ENCODE assay signal across 8 mouse cellular contexts in the genomic region with DNA sequence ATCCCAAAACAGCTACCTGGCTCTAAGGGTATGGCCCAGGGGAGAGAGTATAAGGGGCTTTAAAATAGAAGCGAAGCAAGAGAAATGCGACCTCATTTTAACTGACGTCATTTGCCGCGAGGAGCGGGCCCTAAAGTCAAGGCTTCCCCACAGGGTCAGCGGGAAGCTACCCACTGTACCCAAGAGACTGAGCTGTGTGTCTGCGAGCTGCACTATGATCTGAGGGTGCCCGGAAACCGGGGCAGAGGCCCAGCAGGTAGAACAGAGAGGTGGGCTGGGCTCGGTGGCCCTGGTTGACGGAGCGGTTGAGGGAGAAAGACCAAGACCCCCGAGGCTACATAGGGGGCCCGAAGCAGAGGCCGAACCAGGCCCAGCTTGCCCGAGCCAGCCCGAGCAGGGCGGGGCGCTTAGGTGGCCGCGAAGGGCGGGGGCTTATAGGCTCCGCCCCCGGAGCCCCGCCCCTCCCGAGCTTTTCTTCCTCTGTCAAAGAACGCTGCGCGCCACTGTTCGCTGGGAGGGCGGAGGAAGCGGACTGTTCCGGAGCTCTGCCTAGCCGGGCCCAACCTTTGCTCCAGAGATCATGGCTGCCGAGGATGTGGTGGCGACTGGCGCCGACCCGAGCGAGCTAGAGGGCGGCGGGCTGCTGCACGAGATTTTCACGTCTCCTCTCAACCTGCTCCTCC. TPM values are rescaled to one million over a fixed set of nuclear protein-coding genes. Genes with fewer than 3 reads are reported as not detected.
DNase-seq lines count a peak whose midpoint lies in the region; ATAC-seq lines count a peak whose summit lies in the region.

A gene (plus strand): TSS at position 500 of the 683 bp plus-strand sequence.

- peak within 1 kb of the TSS; percentile 63 for H3K4me3 ChIP-seq in hindbrain, embryonic 12.5 days

- H3K4me1 ChIP-seq in hindbrain, embryonic 12.5 days: peaks cover 9% of the 10 kb centered on the region; the same call in 1 of the 2 replicates

- no peaks in the 10 kb centered on the region for H3K36me3 ChIP-seq in hindbrain, embryonic 12.5 days

- 24% methylated on average over 37 of the region's 45 CpGs for WGBS in hindbrain, embryonic 12.5 days

- ATAC-seq in hindbrain, embryonic 12.5 days (ENCODE audit: low FRiP score): peak; percentile 93

- peak within 1 kb of the TSS; percentile 86 for H3K27ac ChIP-seq in hindbrain, embryonic 12.5 days

- H3K9ac ChIP-seq in hindbrain, embryonic 12.5 days: peak within 1 kb of the TSS; percentile 85

- H3K9me3 ChIP-seq in hindbrain, embryonic 12.5 days (replicated peaks): no peaks in the 10 kb centered on the region

- H3K27me3 ChIP-seq in hindbrain, embryonic 12.5 days: no peaks in the 10 kb centered on the region

- DNase-seq in R1 (ENCODE audit: low read depth, low spot score): peak; percentile 76
- peak; percentile 87 to 88 for DNase-seq in cerebellum, postnatal 14 days
- DNase-seq in frontal cortex, postnatal 14 days (ENCODE audit: low spot score in 2 of 2): peak; percentile 62 to 68
- peak; percentile 71 to 80 for DNase-seq in layer of hippocampus, postnatal 14 days (ENCODE audit: low spot score in 2 of 2)
- peak; percentile 89 for DNase-seq in lung, postnatal 10 days
- peak; percentile 74 for DNase-seq in ovary, postnatal 14 days (ENCODE audit: low spot score)
- peak; percentile 76 to 81 for DNase-seq in thymus, postnatal 10 days (ENCODE audit: low spot score in 2 of 2)

- H3K4me2 ChIP-seq in hindbrain, embryonic 12.5 days (replicated peaks): peak within 1 kb of the TSS; percentile 60

RNA-seq across cellular contexts. Expression of the gene that starts here (rescaled TPM):
- polyA plus RNA-seq in hindbrain, embryonic 12.5 days (2016; fragmentation: Nextera tagmentation; extraction: Ambion mirVana): 482 and 511 TPM in 2 replicates
- total RNA-seq in layer of hippocampus, postnatal 14 days (2021): 100 to 1,000 TPM; 276 to 278 TPM

Comparison
In these comparisons a context has a peak if more than half of its experiments do, and no peak if none do; other contexts are left out.
1. Peak in every context shown above with its lines: DNase-seq, ATAC-seq, H3K4me3 ChIP-seq and H3K27ac ChIP-seq.